Mouse (Mus musculus) midbrain, embryonic 14.5 days (tissue): ENCODE measurements around the gene AI182371. TPM values are rescaled to one million over a fixed set of nuclear protein-coding genes. Genes with fewer than 3 reads are reported as not detected.

Experiments
- ATAC-seq: fragments of 200-750 bp; cut with Nextera tagmentation; 2 replicates; pipeline ENCODE4 v1.8.0; 2017; ENCODE audit warnings: moderate number of reproducible peaks, moderate library complexity; ENCODE audit not compliant: low FRiP score, low TSS enrichment
- DNase-seq: peaks from one replicate; pipeline ENCODE4 v3.0.0-alpha.2; 2015
- H3K27ac ChIP-seq: fragments of 300-500 bp; sonication (generic); replicated peaks from 2 replicates; pipeline ENCODE4 v1.5.1; 2014; ENCODE audit warnings: mild to moderate bottlenecking, low read depth, low read length, moderate library complexity
- H3K27me3 ChIP-seq: fragments of 300-500 bp; sonication (generic); 2 replicates; pipeline ENCODE4 v1.6.1; 2014; ENCODE audit warnings: low read length, control low read depth, mixed read lengths; ENCODE audit not compliant: control insufficient read depth, insufficient read depth
- H3K36me3 ChIP-seq: fragments of 300-500 bp; sonication (generic); 2 replicates; pipeline ENCODE4 v1.6.1; 2014; ENCODE audit warnings: low read length, control low read depth; ENCODE audit not compliant: control insufficient read depth, insufficient read depth
- H3K4me1 ChIP-seq: fragments of 300-500 bp; sonication (generic); 2 replicates; pipeline ENCODE4 v1.6.1; 2014; ENCODE audit warnings: mild to moderate bottlenecking, antibody characterized with exemption, low read length, control low read depth; ENCODE audit not compliant: control insufficient read depth, insufficient read depth
- H3K4me2 ChIP-seq: fragments of 300-500 bp; sonication (generic); 2 replicates; pipeline ENCODE4 v1.6.1; 2014; ENCODE audit warnings: mild to moderate bottlenecking, low read length, moderate library complexity
- H3K4me3 ChIP-seq: fragments of 300-500 bp; sonication (generic); replicated peaks from 2 replicates; pipeline ENCODE4 v1.5.1; 2014; ENCODE audit warnings: low read depth, low read length
- H3K9ac ChIP-seq: fragments of 300-500 bp; sonication (generic); replicated peaks from 2 replicates; pipeline ENCODE4 v1.6.1; 2014; ENCODE audit warnings: mild to moderate bottlenecking, low read length, moderate library complexity
- H3K9me3 ChIP-seq: fragments of 300-500 bp; sonication (generic); 2 replicates; pipeline ENCODE4 v1.6.1; 2016; ENCODE audit warnings: low read length, control low read depth, mixed read lengths; ENCODE audit not compliant: control insufficient read depth
- WGBS: fragments of 180-500 bp; shearing (Covaris S2); extraction: QIAGEN DNeasy Blood & Tissue Kit; methylation state at CpG from one replicate; pipeline ENCODE4 v1.1.7; 2014; 5-methylcytosine and 5-hydroxymethylcytosine counted together
- polyA plus RNA-seq: library from polyadenylated mRNA; unstranded; fragments of >200 nt; fragmentation: Nextera tagmentation; extraction: Ambion mirVana; gene quantifications from 2 replicates; pipeline ENCODE4 v1.2.1, GENCODE M21; 2014

The AI182371 gene
- polyA plus RNA-seq, 1 experiment from 2014 or later = 0.36 TPM

DNA sequence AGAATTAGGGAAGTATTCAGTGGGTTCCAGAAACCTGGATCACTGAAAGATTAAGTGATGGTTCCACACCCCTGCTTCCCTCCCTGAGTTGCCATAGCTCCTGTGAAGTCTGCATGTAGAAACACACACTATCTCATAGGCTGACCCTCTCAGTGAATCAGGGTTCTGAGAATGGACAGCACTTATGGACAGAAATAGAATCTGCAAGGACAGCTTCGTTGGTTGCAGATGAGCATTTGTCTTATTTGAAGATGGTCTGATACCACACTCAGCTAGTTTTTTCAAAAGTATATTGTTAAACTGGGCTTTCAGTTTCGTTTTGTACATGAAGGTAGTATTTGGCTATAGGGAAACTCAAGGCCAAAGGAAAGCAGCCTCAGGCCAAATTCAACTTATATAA lies 9.2 kb upstream of the AI182371 start:
- Histone ChIP-seq H3K27ac (no peak overlapping the region), H3K9ac (no peak overlapping the region), H3K4me3 (0 out of 2 replicates have a peak overlapping the region, but pooled peaks have one; percentile 7), H3K9me3 (no peaks in the 10 kb centered on the region), H3K4me2 (peak overlapping the region; percentile 74), H3K4me1 (no peaks in the 10 kb centered on the region), H3K36me3 (peaks cover 4% of the 10 kb centered on the region; the same call in 1 of the 2 replicates), H3K27me3 (no peaks in the 10 kb centered on the region)
- no peak for DNase-seq
- WGBS = 83% methylated on average over 2 of the region's 2 CpGs
- no peak for ATAC-seq

DNA sequence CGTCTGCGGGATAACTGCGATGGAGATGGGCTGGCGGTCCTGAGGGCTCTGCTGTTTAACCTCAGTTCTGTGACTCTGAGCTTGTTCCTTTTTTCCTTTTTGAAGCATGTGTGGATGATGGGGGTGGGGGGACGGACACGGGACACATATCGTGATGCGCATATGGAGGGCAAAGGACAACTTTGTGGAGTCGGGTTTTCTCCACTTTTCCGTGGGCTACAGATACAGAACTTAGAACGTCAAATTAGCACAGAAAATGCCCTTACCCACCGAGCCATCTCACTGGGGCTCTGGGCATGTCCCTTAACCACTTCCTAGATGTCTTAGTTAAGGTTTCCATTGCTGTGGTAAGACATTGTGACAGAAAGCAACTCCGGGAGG lies 8.6 kb upstream of the AI182371 start:
- H3K4me3 ChIP-seq = peak overlapping the region; percentile 78
- DNase-seq (no peak), ATAC-seq (no peak)
- no peaks in the 10 kb centered on the region for H3K9me3 ChIP-seq
- H3K27me3 ChIP-seq = no peaks in the 10 kb centered on the region
- 1% methylated on average over 13 of the region's 13 CpGs for WGBS
- peak overlapping the region; percentile 72 for H3K9ac ChIP-seq
- peaks cover 4% of the 10 kb centered on the region; the same call in 1 of the 2 replicates for H3K36me3 ChIP-seq
- peak overlapping the region; percentile 85; the same call in 1 of the 2 replicates for H3K27ac ChIP-seq
- H3K4me1 ChIP-seq = no peaks in the 10 kb centered on the region
- H3K4me2 ChIP-seq = peak overlapping the region; percentile 74

DNA sequence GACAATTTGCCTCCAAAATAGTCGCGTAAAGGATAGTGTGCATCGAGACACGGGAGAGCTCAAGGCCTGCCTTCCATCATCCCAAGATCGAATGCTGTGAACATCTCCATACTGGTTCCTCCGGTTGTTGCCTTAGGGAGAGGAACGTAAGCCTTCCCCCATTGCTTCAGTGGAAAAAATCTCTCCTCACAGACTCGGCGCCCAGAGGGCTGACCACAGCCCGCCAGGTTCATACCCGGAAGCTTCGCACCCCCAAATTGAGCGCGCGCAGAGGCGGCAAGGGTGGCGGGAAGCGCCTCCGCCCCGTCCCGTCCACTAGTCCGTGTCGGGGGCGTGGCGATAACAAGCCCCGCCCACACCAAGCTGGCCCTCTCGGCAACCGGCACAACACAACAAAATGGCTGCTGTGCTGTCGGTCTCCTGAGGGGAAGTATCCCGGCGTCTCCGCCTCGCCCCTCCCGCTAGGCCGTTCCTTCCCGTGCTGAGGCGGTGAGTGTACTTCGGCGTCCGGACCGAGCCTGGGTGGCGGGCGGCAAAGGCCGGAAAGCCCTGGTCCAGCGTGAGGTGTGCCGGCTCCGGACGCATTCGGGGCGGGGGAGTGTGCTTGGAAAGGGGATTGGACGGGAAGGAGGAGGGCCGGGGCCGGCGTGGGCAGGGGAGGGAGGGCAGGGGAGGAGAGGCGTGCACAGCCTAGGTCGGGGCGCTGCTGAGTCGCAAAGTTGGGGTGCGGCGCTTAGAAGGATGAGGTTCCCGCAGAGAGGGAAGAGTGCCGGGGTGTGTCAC lies 8.0 kb upstream of the AI182371 start, which contains the start of gene Cntrl:
Gene Cntrl (plus strand): TSS at position 352 of the 783 bp plus-strand sequence.
- Histone ChIP-seq H3K4me1 (no peaks in the 10 kb centered on the region), H3K36me3 (0 out of 2 replicates have a peak, but pooled peaks cover under 1% of the 10 kb centered on the region), H3K4me3 (peak within 1 kb of the TSS; percentile 78), H3K4me2 (peak within 1 kb of the TSS; percentile 74), H3K27ac (peak within 1 kb of the TSS; percentile 85), H3K27me3 (no peaks in the 10 kb centered on the region), H3K9ac (peak within 1 kb of the TSS; percentile 72), H3K9me3 (no peaks in the 10 kb centered on the region)
- ATAC-seq (peak; percentile 96), DNase-seq (peak; percentile 95)
- WGBS = 1% methylated on average over 62 of the region's 62 CpGs

DNA sequence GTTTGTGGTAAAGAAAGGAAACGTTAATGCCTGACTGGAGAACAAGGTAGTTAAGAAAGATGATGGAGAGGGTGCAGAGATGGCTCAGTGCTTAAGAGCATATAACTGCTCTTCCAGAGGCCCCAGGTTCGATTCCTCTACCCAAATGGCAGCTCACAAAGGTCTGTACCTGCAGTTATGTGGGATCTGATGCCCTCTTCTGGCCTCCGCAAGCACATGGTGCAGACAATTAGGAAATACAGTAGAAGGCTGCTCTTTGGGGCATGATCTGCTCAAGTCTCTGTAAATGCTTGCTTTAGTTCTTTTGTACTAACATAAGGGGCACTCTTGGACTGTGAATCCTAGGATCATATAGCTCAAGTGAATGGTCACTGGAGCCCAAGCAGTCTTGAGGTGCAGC lies 7.4 kb upstream of the AI182371 start:
- H3K9ac ChIP-seq = peak overlapping the region; percentile 72
- H3K27ac ChIP-seq = peak overlapping the region; percentile 85
- no peaks in the 10 kb centered on the region for H3K36me3 ChIP-seq
- H3K4me2 ChIP-seq = peak overlapping the region; percentile 74
- H3K27me3 ChIP-seq = no peaks in the 10 kb centered on the region
- peak; percentile 64 for ATAC-seq
- WGBS = 35% methylated on average over 3 of the region's 3 CpGs
- H3K9me3 ChIP-seq = no peaks in the 10 kb centered on the region
- DNase-seq = peak; percentile 82
- H3K4me1 ChIP-seq = no peaks in the 10 kb centered on the region
- peak overlapping the region; percentile 78 for H3K4me3 ChIP-seq

DNA sequence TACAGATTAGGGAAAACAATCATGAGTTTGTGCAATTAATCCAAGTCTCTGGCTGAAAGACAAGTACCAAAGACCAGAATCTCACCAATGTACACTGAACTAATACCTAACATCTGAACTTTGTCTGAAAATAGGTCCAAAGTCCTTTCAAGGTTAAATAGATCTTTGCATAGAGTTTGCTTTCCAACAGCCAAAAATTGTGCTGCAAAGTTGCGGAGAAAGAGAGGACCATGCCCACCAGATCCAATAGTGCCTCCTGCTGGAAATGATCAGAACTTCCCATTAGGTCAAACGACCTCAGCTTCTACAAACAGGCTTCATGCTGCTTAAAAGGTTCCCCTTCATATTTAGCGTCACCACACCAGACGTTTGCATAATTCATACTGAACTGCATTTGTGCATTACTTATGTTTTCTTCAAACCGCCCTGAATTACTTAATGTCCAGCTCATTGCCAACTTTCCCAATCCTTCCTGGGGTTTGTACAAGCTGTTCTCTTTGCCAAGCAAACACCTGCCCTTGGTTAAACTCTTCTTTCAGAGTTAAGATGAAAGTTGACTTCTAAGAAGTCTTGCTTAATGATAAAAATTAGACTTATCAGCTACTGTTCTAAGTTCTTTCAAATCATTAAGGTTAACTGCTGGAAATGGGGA lies 6.8 kb upstream of the AI182371 start:
- peak; percentile 63 for DNase-seq
- Histone ChIP-seq H3K9me3 (no peaks in the 10 kb centered on the region), H3K4me2 (no peak overlapping the region), H3K36me3 (no peaks in the 10 kb centered on the region), H3K9ac (no peak overlapping the region), H3K4me3 (peak overlapping the region; percentile 78; the same call in 1 of the 2 replicates), H3K27me3 (no peaks in the 10 kb centered on the region), H3K4me1 (no peaks in the 10 kb centered on the region), H3K27ac (no peak overlapping the region)
- ATAC-seq = no peak
- WGBS = 54% methylated on average over 5 of the region's 5 CpGs

DNA sequence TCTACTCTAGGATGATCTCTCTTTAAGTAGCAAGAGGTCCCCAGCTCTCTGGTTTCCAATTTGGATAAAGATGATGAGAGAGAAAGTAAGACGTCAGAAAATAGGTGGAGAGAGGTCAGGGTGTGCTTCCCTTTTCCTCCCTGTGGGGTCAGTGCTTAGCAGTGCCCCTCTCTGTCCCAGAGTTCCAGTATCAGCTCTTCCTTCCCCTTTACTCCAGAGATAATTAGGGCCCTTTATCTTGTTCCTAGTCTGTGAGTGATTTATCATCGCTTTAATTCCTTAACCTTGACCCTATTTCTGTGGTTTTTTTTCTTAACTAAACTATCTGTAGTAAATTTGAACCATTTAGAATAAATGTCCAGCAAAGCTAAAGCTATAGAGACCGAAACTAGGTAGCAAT lies 3.5 kb upstream of the AI182371 start:
- no peak overlapping the region for H3K27ac ChIP-seq
- no peaks in the 10 kb centered on the region for H3K4me1 ChIP-seq
- no peaks in the 10 kb centered on the region for H3K36me3 ChIP-seq
- ATAC-seq (no peak), DNase-seq (no peak)
- H3K4me3 ChIP-seq = no peak overlapping the region
- H3K9ac ChIP-seq = no peak overlapping the region
- no peaks in the 10 kb centered on the region for H3K9me3 ChIP-seq
- WGBS = 64% methylated on average over 3 of the region's 3 CpGs
- H3K27me3 ChIP-seq = no peaks in the 10 kb centered on the region
- no peak overlapping the region for H3K4me2 ChIP-seq

DNA sequence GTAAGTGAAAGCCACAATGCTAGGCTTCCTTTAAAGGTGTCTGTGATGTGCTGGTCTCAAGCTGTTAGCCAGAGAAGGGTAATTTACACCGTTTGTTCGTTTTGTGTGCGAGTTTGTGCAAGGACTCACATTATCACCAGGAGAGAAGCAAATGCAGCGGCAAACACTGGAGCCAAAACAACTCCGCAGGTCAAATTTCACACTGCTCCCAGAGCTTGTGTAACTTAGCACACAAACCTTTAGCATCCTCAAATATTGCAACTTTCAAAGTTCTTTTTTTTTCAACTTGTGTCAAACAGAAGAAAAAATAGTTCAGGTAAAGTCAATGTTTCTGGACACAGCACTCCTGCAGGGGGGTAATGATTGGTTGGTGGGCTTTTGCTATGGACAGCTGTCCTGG lies 2.2 kb upstream of the AI182371 start:
- no peak for DNase-seq
- WGBS = 87% methylated on average over 5 of the region's 5 CpGs
- Histone ChIP-seq H3K4me3 (no peak overlapping the region), H3K4me2 (no peak overlapping the region), H3K4me1 (no peaks in the 10 kb centered on the region), H3K27ac (no peak overlapping the region), H3K9me3 (no peaks in the 10 kb centered on the region), H3K36me3 (no peaks in the 10 kb centered on the region), H3K9ac (no peak overlapping the region), H3K27me3 (no peaks in the 10 kb centered on the region)
- ATAC-seq = no peak

DNA sequence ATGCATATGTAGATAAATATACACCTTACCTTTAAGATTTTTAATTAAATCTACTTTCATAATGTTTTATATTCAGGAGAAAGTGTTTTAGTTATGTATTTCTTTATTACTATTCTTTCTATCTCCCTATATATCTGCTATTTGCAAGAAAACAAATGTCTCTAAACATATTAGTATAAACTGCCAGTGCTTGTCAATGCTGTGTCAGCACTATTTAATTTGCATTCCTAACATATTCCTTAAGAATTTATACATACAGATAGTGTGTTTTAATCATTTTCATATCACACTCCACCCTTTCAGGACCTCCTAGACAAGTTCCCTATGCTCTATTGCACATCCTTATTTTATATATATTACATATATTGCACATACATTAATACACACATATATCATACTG lies 1.4 kb upstream of the AI182371 start:
- no peak for ATAC-seq
- no peak overlapping the region for H3K27ac ChIP-seq
- no peak overlapping the region for H3K4me3 ChIP-seq
- no peaks in the 10 kb centered on the region for H3K4me1 ChIP-seq
- H3K27me3 ChIP-seq = no peaks in the 10 kb centered on the region
- H3K4me2 ChIP-seq = no peak overlapping the region
- no peak for DNase-seq
- H3K9ac ChIP-seq = no peak overlapping the region
- no peaks in the 10 kb centered on the region for H3K9me3 ChIP-seq
- no peaks in the 10 kb centered on the region for H3K36me3 ChIP-seq
